Mouse (Mus musculus) heart, adult 2 months (tissue): ENCODE measurements around the gene Acss2.

Experiments
- CTCF ChIP-seq: fragments of 200-600 bp; IDR thresholded peaks from 2 replicates; pipeline ENCODE4 v1.8.1; 2022; ENCODE audit warnings: antibody characterized with exemption, mild to moderate bottlenecking, moderate library complexity
- EP300 ChIP-seq: fragments of 200-500 bp; IDR thresholded peaks from 2 replicates; pipeline ENCODE4 v1.6.1; 2011; ENCODE audit warnings: low read depth, low read length, control low read depth; ENCODE audit not compliant: insufficient read depth
- POLR2A ChIP-seq: fragments of 200-500 bp; IDR thresholded peaks from 2 replicates; pipeline ENCODE4 v1.6.1; 2011; ENCODE audit warnings: mild to moderate bottlenecking, low read depth, low read length, control low read depth; ENCODE audit not compliant: insufficient read depth

- no peak for TF ChIP-seq CTCF
- no peak for TF ChIP-seq POLR2A
- no peak for TF ChIP-seq EP300
These were observed 4.2 kb upstream of the Acss2 start for GRCm38 (mm10) chr2:155513543-155513942.
